Mouse (Mus musculus) G1E (cell line): Measurements from ENCODE around the gene Tmem132b. TPM values are rescaled to one million over a fixed set of nuclear protein-coding genes. Genes with fewer than 3 reads are reported as not detected.

Experiments
- ATAC-seq: 2 replicates; pipeline ENCODE4 v1.8.0; 2016; ENCODE audit warnings: mild to moderate bottlenecking; ENCODE audit not compliant: insufficient number of reproducible peaks, poor library complexity, low FRiP score, severe bottlenecking; ENCODE audit errors: extremely low read depth
- DNase-seq: peaks from one replicate; pipeline ENCODE4 v3.0.0; 2012; ENCODE audit warnings: low spot score
- H3K27me3 ChIP-seq: 2 replicates; pipeline ENCODE4 v1.6.1; 2012; ENCODE audit warnings: mild to moderate bottlenecking, low read length, inconsistent platforms; ENCODE audit not compliant: insufficient read depth
- H3K36me3 ChIP-seq: replicated peaks from 2 replicates; pipeline ENCODE3; 2012; ENCODE audit warnings: mild to moderate bottlenecking, inconsistent platforms
- H3K4me1 ChIP-seq: 2 replicates; pipeline ENCODE4 v1.6.1; 2012; ENCODE audit warnings: low read depth, low read length, inconsistent platforms, mixed read lengths; ENCODE audit not compliant: insufficient read depth
- H3K4me3 ChIP-seq: 2 replicates; pipeline ENCODE4 v1.5.1; 2012; ENCODE audit warnings: low read depth, mild to moderate bottlenecking, inconsistent platforms, low read length, moderate library complexity, mixed read lengths
- H3K9me3 ChIP-seq: replicated peaks from 2 replicates; pipeline ENCODE4 v1.6.1; 2012; ENCODE audit warnings: inconsistent platforms
- CTCF ChIP-seq: IDR thresholded peaks from 2 replicates; pipeline ENCODE4 v1.5.1; 2012; ENCODE audit warnings: low read depth, low read length, inconsistent platforms, mixed read lengths
- GATA1 ChIP-seq: IDR thresholded peaks from 2 replicates; pipeline ENCODE4 v1.6.1; 2012; ENCODE audit warnings: borderline replicate concordance, low read length, inconsistent platforms, mixed read lengths
- GATA2 ChIP-seq: IDR thresholded peaks from 2 replicates; pipeline ENCODE4 v1.6.1; 2012; ENCODE audit warnings: low read depth, low read length, inconsistent platforms, borderline replicate concordance
- POLR2AphosphoS5 ChIP-seq: IDR thresholded peaks from 2 replicates; pipeline ENCODE4 v1.6.1; 2012; ENCODE audit warnings: low read depth, low read length, inconsistent platforms; ENCODE audit not compliant: insufficient replicate concordance
- TAL1 ChIP-seq: conservative IDR thresholded peaks from 2 replicates; pipeline ENCODE4 v1.6.1; 2012; ENCODE audit warnings: low read depth, low read length, inconsistent platforms, mixed read lengths
- polyA plus RNA-seq: library from polyadenylated mRNA; stranded (reverse); fragments of >175 nt; gene quantifications from 2 replicates; pipeline ENCODE4 v1.2.3, GENCODE M21; 2012
- total RNA-seq, 2 experiments: library from RNA; stranded (forward) in 1 of 2; stranded (reverse) in 1 of 2; fragments of 200-1000 nt in 1 of 2; fragments of >200 nt in 1 of 2; fragmentation: Nextera tagmentation in 1 of 2; gene quantifications; 2 replicates each; pipeline ENCODE4 v1.2.3; 2014 to 2017

Gene Tmem132b
- total and polyA plus RNA-seq, 3 experiments, result 0.11 TPM; not detected in 2

DNA sequence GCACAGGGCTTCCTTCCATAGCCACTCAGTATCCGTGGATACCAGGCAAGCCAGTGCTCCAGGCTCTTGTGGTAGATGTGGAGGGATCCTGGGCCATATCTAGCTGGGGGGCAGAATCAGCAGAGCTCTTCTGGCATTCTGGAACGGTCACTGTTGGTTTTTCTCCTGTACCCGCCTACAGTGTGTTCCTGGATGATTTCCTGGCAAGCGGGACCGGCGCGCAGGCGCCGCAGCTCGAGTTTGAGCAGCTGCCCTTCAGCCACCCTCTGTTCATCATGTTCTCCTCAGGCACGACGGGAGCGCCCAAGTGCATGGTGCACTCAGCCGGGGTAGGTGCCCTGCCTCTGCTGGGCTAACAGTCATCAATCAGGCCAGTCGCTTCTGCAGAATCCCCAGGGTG lies 25.6 kb upstream of the Tmem132b start:
- peaks cover 83% of the 10 kb centered on the region for H3K36me3 ChIP-seq
- DNase-seq (no peak), ATAC-seq (no peak)
- no peaks in the 10 kb centered on the region for H3K27me3 ChIP-seq
- no peaks in the 10 kb centered on the region for H3K9me3 ChIP-seq
- no peak overlapping the region for H3K4me3 ChIP-seq
- TF ChIP-seq TAL1, result no peak
- TF ChIP-seq CTCF, result no peak
- no peak for TF ChIP-seq POLR2AphosphoS5
- TF ChIP-seq GATA1, result no peak
- no peak for TF ChIP-seq GATA2
- peaks cover 5% of the 10 kb centered on the region; the same call in 1 of the 2 replicates for H3K4me1 ChIP-seq

DNA sequence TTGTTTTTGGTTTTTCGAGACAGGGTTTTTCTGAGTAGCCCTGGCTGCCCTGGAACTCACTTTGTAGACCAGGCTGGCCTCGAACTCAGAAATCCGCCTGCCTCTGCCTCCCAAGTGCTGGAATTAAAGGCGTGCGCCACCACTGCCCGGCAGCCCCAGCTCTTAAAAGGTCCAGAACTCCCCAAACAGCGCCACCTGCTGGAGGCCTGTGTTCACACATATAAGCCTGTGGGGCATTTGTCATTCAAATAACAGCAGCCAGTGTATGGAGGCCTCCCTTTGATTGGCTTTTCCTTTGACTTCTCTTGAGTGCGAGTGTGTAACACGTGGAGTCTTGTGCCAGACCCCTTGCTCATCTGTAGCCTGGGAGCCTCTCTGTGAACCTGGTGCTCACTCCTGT lies 24.0 kb upstream of the Tmem132b start:
- H3K36me3 ChIP-seq, result peaks cover 85% of the 10 kb centered on the region
- ATAC-seq (no peak), DNase-seq (no peak)
- no peaks in the 10 kb centered on the region for H3K27me3 ChIP-seq
- no peak overlapping the region for H3K4me3 ChIP-seq
- TF ChIP-seq GATA2 (no peak), GATA1 (no peak), CTCF (no peak), POLR2AphosphoS5 (no peak), TAL1 (no peak)
- no peaks in the 10 kb centered on the region for H3K4me1 ChIP-seq
- no peaks in the 10 kb centered on the region for H3K9me3 ChIP-seq

DNA sequence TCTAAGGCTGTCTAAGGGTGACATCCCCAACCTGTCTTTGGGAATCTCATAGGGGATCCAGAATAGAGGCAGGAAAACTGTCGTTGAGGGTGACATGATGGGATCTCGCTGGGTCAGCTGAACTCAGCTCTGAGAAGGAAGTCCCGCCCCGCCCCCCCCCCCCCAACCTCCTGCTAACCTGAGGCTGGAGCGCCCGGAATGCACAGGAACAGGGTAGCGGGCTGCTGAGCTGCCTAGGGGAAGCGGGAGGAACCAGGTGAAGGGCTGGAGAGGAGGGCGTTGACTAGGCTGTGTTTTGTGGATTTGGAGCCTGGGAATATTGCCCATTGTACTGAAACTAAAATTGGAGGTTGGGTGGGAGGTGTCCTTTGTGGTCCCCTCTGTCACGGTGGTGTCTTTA lies 23.6 kb upstream of the Tmem132b start:
- Histone ChIP-seq H3K4me3 (no peak overlapping the region), H3K4me1 (no peaks in the 10 kb centered on the region), H3K27me3 (no peaks in the 10 kb centered on the region), H3K9me3 (no peaks in the 10 kb centered on the region), H3K36me3 (peaks cover 85% of the 10 kb centered on the region)
- no peak for ATAC-seq
- TF ChIP-seq POLR2AphosphoS5, result no peak
- no peak for TF ChIP-seq GATA1
- no peak for TF ChIP-seq TAL1
- no peak for TF ChIP-seq CTCF
- TF ChIP-seq GATA2, result no peak
- DNase-seq, result no peak

DNA sequence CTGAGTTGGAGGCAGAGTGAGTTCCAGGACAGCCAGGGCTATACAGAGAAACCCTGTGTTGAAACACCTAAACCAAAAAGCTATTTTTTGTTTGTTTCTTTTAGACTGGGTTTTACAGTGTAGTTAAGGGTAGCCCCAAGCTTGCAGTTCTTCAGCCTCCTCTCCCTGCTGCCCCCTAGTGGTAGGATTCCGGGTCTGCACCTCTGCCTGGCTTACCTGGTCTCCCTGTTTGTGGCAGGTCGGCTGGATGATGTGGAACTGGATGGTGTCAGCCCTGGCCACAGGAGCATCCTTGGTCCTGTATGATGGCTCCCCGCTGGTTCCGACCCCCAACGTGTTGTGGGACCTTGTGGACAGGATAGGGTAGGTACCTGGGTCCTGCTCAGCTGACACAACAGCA lies 22.0 kb upstream of the Tmem132b start:
- Histone ChIP-seq H3K4me3 (no peak overlapping the region), H3K9me3 (no peaks in the 10 kb centered on the region), H3K27me3 (no peaks in the 10 kb centered on the region), H3K4me1 (no peaks in the 10 kb centered on the region), H3K36me3 (peaks cover 85% of the 10 kb centered on the region)
- DNase-seq (peak; percentile 50), ATAC-seq (0 out of 2 replicates have a peak, but pooled peaks have one; percentile 61)
- TF ChIP-seq POLR2AphosphoS5 (no peak), CTCF (peak; percentile 89)

DNA sequence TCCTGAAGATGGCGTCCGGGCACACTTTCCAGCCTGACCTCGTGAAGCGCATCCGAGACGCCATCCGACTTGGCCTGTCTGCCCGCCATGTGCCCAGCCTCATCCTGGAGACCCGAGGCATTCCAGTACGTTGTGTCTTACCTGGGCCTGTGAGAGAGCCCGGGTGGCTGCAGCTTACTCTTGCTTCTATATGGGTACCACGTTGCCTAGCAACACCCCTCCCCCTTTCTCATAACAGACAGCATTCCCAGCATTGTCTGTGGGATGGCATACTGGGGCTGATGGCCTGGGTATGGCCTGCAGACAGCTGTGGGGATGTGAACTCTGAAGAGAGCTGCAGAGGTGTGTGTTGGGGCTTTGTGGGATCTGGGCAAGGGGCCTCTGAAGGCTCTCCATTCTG lies 16.6 kb upstream of the Tmem132b start:
- Histone ChIP-seq H3K9me3 (no peaks in the 10 kb centered on the region), H3K36me3 (peaks cover 82% of the 10 kb centered on the region), H3K4me1 (no peaks in the 10 kb centered on the region), H3K27me3 (no peaks in the 10 kb centered on the region), H3K4me3 (no peak overlapping the region)
- TF ChIP-seq CTCF, result no peak
- no peak for TF ChIP-seq GATA2
- no peak for ATAC-seq
- no peak for DNase-seq

DNA sequence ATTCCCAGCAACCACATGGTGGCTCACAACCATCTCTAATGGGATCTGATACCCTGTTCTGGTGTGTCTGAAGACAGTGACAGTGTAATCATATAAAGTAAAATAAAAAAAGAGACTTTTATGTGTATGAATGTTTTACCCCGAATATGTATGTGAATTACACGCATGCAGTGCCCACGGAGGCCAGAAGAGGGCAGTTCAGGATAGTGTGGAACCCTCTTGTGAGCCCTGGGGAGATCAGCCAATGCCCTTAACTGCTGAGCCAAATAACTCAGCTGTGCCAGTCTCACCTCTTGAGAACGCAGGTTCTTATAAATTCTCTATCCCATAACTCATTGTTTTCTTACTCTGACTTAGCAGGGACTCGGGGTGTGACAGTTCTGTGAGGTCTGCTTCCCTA lies 12.9 kb upstream of the Tmem132b start:
- Histone ChIP-seq H3K27me3 (no peaks in the 10 kb centered on the region), H3K4me1 (0 out of 2 replicates have a peak, but pooled peaks cover 2% of the 10 kb centered on the region), H3K36me3 (peaks cover 53% of the 10 kb centered on the region), H3K4me3 (no peak overlapping the region), H3K9me3 (no peaks in the 10 kb centered on the region)
- ATAC-seq (no peak), DNase-seq (no peak)
- peak; percentile 45; the same call in 1 of the 2 replicates for TF ChIP-seq CTCF
- no peak for TF ChIP-seq GATA1

DNA sequence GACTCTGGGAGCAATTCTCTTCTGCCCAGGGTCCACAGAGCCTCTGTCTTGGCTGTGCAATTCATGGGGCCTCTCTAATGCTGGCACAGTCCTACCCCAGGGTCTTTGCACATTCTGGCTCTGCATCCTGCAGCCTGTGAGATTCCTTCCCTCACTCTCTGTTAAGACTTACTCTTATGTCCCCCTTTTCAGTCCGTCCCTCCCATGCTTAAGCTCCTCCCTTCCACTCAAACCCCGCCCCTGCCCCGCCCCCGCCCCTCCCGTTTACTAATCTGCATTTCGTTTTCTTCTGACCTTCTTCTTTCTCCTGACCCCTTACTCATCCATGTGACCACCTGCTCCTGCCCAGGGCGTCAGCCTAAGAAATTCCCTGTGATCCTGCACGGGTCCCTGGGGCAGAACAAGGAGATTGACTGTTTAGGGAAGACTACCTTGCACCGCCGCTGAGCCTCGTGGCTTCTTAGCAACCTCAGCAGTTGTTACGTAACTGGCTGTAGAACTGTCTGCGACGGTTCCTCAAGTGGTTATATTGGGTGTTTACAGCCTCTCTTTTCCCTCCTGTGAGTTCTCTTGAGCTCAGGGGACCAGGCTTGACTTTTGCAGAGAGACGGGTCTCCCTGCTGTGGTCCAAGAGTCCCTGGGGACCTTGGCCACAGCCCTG lies 10.5 kb upstream of the Tmem132b start:
- ATAC-seq, result no peak
- peaks cover 2% of the 10 kb centered on the region; the same call in 1 of the 2 replicates for H3K9me3 ChIP-seq
- 0 out of 2 replicates have a peak, but pooled peaks cover 2% of the 10 kb centered on the region for H3K4me1 ChIP-seq
- no peak overlapping the region for H3K4me3 ChIP-seq
- peaks cover 29% of the 10 kb centered on the region for H3K36me3 ChIP-seq
- no peak for DNase-seq
- H3K27me3 ChIP-seq, result no peaks in the 10 kb centered on the region
- TF ChIP-seq CTCF (no peak), GATA2 (no peak), POLR2AphosphoS5 (no peak)
